Mouse (Mus musculus) heart, embryonic 13.5 days (tissue): Measurements from ENCODE around the gene Ctsw. TPM values are rescaled to one million over a fixed set of nuclear protein-coding genes. Genes with fewer than 3 reads are reported as not detected.
A peak's percentile ranks its signal among the peaks of the same experiment; 100 is the strongest.

ENCODE experiments used
- ATAC-seq: fragments of 200-750 bp; cut with Nextera tagmentation; 2 replicates; pipeline ENCODE4 v1.8.0; 2017; ENCODE audit warnings: moderate TSS enrichment; ENCODE audit not compliant: insufficient number of reproducible peaks, low FRiP score, low TSS enrichment; ENCODE audit errors: extremely low read depth
- H3K27ac ChIP-seq: fragments of 300-500 bp; sonication (generic); replicated peaks from 2 replicates; pipeline ENCODE4 v1.5.1; 2015; ENCODE audit warnings: moderate library complexity, mild to moderate bottlenecking, inconsistent platforms
- H3K27me3 ChIP-seq: fragments of 300-500 bp; sonication (generic); replicated peaks from 2 replicates; pipeline ENCODE4 v1.6.1; 2015; ENCODE audit warnings: mild to moderate bottlenecking, inconsistent platforms
- H3K36me3 ChIP-seq: fragments of 300-500 bp; sonication (generic); 2 replicates; pipeline ENCODE4 v1.6.1; 2015; ENCODE audit warnings: mild to moderate bottlenecking, inconsistent platforms
- H3K4me1 ChIP-seq: fragments of 300-500 bp; sonication (generic); 2 replicates; pipeline ENCODE4 v1.6.1; 2015; ENCODE audit warnings: inconsistent platforms
- H3K4me2 ChIP-seq: fragments of 300-500 bp; sonication (generic); 2 replicates; pipeline ENCODE4 v1.6.1; 2015; ENCODE audit warnings: inconsistent platforms, mild to moderate bottlenecking, moderate library complexity
- H3K4me3 ChIP-seq: fragments of 300-500 bp; sonication (generic); 2 replicates; pipeline ENCODE4 v1.5.1; 2015; ENCODE audit warnings: moderate library complexity, mild to moderate bottlenecking, inconsistent platforms
- H3K9ac ChIP-seq: fragments of 300-500 bp; sonication (generic); 2 replicates; pipeline ENCODE4 v1.6.1; 2015; ENCODE audit warnings: inconsistent platforms, mild to moderate bottlenecking, moderate library complexity
- H3K9me3 ChIP-seq: fragments of 300-500 bp; sonication (generic); 2 replicates; pipeline ENCODE4 v1.6.1; 2016; ENCODE audit warnings: inconsistent platforms
- WGBS: fragments of 180-500 bp; shearing (Covaris S2); methylation state at CpG from one replicate; pipeline ENCODE4 v1.1.7; 2015; ENCODE audit warnings: mixed read lengths; 5-methylcytosine and 5-hydroxymethylcytosine counted together
- polyA plus RNA-seq: library from polyadenylated mRNA; unstranded; fragments of >200 nt; fragmentation: Nextera tagmentation; extraction: Ambion mirVana; gene quantifications from 2 replicates; pipeline ENCODE4 v1.2.1, GENCODE M21; 2015

Gene Ctsw
- polyA plus RNA-seq = 0.56 and 1.7 TPM in 2 replicates

DNA sequence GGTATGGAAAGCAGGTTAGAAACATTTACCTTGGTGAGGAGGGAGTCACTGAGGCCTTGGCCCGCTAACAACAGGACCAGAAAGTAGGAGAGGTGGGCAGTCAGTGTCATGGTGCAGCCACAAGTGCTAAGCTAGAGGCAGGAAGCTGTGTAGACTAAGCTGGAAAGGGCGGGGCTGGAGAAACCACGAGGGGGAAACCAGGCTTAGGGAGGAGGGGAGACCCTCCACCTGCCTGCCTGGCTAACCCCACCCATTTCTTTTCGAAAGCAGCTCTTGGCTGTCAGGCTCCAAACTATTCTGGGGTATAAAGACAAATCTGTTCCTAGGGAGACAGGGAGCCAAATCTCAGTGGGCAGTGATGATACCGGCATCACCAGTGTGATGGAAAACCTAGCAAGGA is at the start of gene Ctsw:
Gene Ctsw, minus strand, starts transcription at position 134 of the 400 bp plus-strand sequence.
- Histone ChIP-seq H3K4me3 (no peak within 1 kb of the TSS), H3K36me3 (peaks cover 46% of the 10 kb centered on the region), H3K4me1 (peaks cover 18% of the 10 kb centered on the region), H3K27me3 (no peaks in the 10 kb centered on the region), H3K27ac (no peak within 1 kb of the TSS), H3K4me2 (no peak within 1 kb of the TSS), H3K9me3 (no peaks in the 10 kb centered on the region), H3K9ac (no peak within 1 kb of the TSS)
- ATAC-seq = no peak
- 50% methylated on average over 5 of the region's 5 CpGs for whole genome bisulfite sequencing

DNA sequence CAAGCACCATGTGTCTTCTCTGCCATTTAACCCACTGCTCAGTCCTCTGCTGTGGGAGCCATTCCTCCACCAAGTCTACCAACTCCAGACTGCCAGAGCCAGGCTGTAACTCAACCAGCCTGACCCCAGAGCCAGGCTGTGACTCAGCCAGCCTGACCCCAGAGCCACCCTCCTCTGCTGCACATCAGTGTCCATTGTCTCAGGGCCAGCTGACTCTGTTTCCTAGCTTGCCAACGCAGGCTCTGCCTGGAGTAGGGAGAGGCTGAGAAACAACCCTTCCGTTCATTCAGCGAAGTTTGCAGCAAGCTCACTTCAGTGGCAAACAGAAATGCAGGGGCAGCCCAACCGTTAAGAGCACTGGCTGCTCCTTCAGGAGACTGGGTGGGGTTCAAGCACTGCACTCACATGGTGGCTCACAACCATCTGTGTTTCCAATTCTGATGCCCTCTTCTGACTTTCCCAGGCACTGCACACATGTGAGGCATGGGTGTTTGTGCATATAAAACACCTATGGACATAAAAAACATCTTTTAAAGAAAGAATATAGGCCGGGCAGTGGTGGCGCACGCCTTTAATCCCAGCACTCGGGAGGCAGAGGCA is 48.7 kb upstream of the Ctsw start:
- no peak overlapping the region for H3K9ac ChIP-seq
- H3K4me3 ChIP-seq = no peak overlapping the region
- no peaks in the 10 kb centered on the region for H3K9me3 ChIP-seq
- no peak for ATAC-seq
- WGBS = 81% methylated on average over 8 of the region's 8 CpGs
- no peak overlapping the region for H3K4me2 ChIP-seq
- H3K36me3 ChIP-seq = no peaks in the 10 kb centered on the region
- H3K27ac ChIP-seq = no peak overlapping the region
- peaks cover 10% of the 10 kb centered on the region for H3K4me1 ChIP-seq
- H3K27me3 ChIP-seq = no peaks in the 10 kb centered on the region

DNA sequence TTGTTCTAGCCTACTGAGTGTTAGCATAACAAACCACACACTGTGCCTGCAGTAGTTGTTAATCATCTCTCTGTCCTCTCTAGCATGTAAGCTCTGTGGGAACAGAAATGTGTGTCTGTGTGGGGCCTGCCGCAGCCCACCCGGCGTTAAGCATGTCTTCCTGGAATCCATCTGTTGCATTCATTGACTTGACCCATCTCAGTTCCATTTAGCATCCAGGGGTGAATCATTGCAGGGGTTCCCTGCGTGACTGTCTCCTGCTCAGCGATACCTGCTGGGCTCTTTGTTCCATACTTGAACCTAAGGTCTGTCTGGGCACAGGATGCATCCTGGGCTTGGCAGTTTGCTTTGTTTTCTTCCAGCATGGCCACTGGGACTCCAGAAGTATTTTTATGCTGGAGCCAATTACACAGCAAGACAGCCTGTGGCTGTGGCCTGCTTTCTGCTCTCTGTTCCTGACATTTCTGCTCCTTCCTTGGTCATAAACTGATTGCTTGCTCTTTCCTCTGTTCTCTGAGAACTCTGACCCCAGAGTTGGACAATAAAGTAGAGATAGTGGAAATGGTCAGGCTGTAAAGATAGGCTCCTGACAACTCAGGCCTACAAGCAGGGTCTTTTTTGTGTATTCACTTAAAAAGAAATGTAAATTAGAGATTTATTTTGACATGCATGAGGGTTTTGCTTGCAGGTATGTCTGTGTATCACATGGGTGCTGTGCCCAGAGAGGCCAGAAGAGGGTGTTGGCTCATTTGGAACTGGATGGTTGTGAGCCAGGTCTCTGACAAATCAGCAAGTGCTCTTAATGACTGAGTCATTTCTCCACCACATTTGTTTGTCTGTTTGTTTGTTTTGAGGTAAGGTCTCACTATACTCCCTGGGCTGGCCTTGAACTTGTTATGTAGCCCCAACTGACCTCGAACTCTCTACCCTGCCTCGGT is 47.8 kb upstream of the Ctsw start:
- no peak overlapping the region for H3K4me3 ChIP-seq
- WGBS = 88% methylated on average over 7 of the region's 7 CpGs
- H3K4me2 ChIP-seq = no peak overlapping the region
- H3K4me1 ChIP-seq = peaks cover 19% of the 10 kb centered on the region
- no peaks in the 10 kb centered on the region for H3K27me3 ChIP-seq
- H3K9ac ChIP-seq = no peak overlapping the region
- H3K9me3 ChIP-seq = no peaks in the 10 kb centered on the region
- H3K36me3 ChIP-seq = no peaks in the 10 kb centered on the region
- no peak for ATAC-seq
- no peak overlapping the region for H3K27ac ChIP-seq

DNA sequence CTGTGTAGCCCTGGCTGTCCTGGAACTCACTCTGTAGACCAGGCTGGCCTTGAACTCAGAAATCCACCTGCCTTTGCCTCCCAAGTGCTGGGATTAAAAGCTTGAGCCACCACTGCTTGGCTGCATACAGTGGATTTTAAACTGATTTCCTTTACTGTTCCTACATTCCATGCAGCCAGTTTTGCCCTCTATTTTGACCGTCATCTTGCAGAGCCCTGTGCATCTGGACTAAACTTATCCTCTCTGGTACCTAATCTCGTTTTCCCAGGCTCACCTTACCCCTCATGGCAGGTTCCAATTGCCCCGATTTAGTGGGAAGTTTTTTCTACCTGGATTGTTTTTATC is 44.7 kb upstream of the Ctsw start:
- WGBS = 79% methylated on average over 3 of the region's 3 CpGs
- Histone ChIP-seq H3K4me3 (no peak overlapping the region), H3K27me3 (no peaks in the 10 kb centered on the region), H3K4me1 (peaks cover 32% of the 10 kb centered on the region), H3K36me3 (peaks cover 8% of the 10 kb centered on the region; the same call in 1 of the 2 replicates), H3K27ac (peak overlapping the region; percentile 36; the same call in 1 of the 2 replicates), H3K9ac (no peak overlapping the region), H3K4me2 (no peak overlapping the region), H3K9me3 (peaks cover 6% of the 10 kb centered on the region; the same call in 1 of the 2 replicates)
- no peak for ATAC-seq

DNA sequence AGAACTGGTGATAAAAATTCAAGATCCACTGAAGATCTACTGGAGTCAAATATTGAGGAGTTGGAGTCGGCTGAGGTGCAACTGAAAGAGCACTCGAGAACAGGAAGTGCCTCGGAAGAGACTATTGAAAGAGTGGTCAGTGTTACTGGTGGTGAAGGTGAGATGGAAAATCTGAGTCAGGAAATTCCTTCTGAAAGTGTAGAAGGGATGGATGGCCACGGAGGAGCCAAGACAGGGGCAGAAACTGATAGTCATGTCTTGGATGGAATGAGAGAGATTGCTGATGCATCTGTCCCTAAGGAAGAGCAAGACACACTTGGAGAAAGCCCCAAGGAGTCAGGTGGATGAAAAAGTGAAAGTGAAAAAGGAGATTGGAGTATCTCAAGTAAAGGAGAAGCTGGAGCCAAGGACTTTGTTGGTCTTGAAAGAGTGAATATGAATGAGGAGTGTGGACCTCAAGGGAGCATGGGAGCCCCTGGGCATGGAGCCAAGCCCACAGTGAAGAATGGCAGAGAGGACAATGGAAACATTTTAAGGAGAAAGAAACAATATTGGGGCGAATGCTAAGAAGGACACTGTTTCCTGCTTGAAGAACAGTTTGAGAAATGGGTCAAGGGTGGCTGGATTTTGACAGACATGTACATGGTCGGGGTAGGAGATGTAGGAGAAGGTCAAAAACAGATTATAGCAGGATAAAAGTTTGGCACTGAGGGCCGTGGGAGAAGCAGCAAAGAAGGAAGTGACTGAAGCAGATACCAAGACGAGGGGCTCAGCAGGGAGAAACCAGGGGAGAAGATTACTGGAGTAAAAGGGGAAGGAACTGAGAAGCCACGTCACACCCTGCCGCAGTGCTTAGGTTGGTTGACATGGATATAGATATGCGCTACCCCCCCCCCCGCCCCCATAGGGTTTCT is 44.0 kb upstream of the Ctsw start:
- Histone ChIP-seq H3K4me3 (peak overlapping the region; percentile 5; the same call in 1 of the 2 replicates), H3K27ac (peak overlapping the region; percentile 36), H3K4me2 (peak overlapping the region; percentile 80), H3K36me3 (peaks cover 8% of the 10 kb centered on the region; the same call in 1 of the 2 replicates), H3K9me3 (peaks cover 6% of the 10 kb centered on the region; the same call in 1 of the 2 replicates), H3K27me3 (no peaks in the 10 kb centered on the region), H3K4me1 (peaks cover 32% of the 10 kb centered on the region), H3K9ac (no peak overlapping the region)
- WGBS = 69% methylated on average over 12 of the region's 12 CpGs
- ATAC-seq = no peak

DNA sequence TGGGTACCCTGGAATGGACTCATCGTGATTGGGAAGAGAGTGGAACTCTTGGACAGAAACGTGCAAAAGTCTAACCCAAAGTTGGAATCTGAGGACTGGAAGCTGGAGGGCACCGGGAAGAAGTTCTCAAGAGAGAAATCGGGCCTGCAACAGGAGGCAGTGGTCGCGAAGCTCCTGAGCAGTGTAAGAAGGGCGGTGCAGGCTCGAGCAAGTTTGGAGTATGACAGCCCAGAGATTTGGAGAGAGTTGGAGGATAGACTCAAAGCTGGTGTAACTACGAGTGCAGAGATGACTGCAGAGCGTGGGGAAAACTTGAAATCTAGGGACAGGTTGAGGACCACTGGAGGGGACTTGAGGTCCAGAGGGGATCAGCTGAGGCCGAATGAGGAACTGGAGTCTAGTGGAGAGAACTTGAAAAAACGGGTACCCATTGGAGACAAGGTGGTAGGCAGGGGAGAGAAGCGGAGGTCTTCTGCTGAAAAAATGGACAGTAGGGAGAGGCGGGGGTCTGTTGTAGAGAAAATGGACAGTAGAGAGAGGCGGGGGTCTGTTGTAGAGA is 42.8 kb upstream of the Ctsw start:
- Histone ChIP-seq H3K27me3 (no peaks in the 10 kb centered on the region), H3K4me3 (peak overlapping the region; percentile 62), H3K9ac (peak overlapping the region; percentile 83), H3K9me3 (peaks cover 6% of the 10 kb centered on the region; the same call in 1 of the 2 replicates), H3K36me3 (peaks cover 8% of the 10 kb centered on the region; the same call in 1 of the 2 replicates), H3K27ac (peak overlapping the region; percentile 57), H3K4me2 (peak overlapping the region; percentile 80), H3K4me1 (peaks cover 32% of the 10 kb centered on the region)
- no peak for ATAC-seq
- 46% methylated on average over 15 of the region's 15 CpGs for WGBS

DNA sequence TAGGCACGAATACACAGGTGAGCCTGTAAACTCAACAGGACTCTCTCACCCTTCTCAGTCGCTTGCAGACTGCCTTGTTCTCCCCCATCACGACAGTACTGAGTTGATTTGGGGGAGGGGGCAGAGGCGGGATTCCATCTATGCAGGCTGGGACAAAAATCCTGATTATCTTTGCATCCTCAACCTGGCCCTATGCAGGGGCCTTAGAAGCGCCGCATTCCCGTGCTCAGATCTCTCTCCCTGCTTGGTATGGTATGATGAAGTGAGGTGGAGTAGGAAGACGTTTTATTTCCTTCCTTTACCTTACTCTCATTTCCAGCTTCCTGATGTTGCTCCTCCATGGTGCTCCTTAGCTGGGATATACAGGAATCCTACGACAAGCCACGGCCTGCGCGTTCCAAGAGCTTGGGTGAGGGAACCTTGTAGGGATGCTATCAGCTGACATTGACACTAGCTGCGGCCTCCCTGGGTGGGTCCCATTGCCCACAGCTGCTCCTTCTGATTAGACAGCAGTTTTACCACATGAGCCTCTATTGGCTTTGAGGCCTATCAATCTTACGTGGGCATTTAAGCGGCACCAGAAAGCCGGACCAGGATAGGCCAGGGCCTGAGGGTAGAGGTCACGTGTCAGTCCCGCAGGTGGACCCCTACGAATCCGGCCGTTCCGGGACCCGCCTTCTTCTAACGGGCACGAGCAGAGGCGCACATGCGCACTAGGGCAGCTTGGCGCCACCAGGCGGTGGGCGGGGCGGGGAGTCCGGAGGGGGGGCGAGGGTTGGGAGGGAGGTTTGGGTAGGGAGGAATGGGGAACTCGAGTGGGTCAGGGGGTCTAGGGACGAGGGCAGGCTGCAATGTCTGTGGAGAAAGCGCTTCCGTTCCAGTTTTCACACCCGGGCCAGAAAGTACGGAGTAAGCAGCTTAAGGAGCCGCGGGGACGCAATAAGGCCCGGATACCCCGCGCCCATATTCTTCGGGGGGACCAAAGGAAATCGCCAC is 42.0 kb upstream of the Ctsw start, which contains the start of gene Snx32:
Gene Snx32, minus strand, starts transcription at position 508 of the 996 bp plus-strand sequence.
- H3K27ac ChIP-seq = peak within 1 kb of the TSS; percentile 66
- ATAC-seq = peak; percentile 99
- H3K9ac ChIP-seq = peak within 1 kb of the TSS; percentile 83
- WGBS = 3% methylated on average over 47 of the region's 47 CpGs
- peaks cover 32% of the 10 kb centered on the region for H3K4me1 ChIP-seq
- peak within 1 kb of the TSS; percentile 62 for H3K4me3 ChIP-seq
- H3K36me3 ChIP-seq = peaks cover 8% of the 10 kb centered on the region; the same call in 1 of the 2 replicates
- peak within 1 kb of the TSS; percentile 80 for H3K4me2 ChIP-seq
- peaks cover 6% of the 10 kb centered on the region; the same call in 1 of the 2 replicates for H3K9me3 ChIP-seq
- H3K27me3 ChIP-seq = no peaks in the 10 kb centered on the region

DNA sequence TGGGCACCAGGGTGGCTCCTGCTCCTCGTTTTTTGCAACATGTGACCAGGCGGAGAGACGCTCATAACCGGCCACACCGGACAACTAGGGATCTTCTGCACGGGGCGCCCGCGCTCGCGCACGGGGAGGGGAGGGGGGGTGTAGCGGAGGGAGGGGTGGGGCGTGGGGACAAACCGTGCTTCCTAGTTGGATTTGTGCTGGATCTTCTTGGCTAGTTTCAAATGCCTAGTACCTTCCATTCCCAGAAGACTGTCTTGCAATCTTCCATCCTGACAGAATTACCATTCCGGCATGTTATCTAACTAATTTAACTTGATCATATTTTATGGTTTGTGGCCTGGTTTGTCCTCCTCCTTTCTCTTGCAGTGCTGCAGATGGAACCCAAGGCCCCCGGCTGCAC is 35.4 kb upstream of the Ctsw start, which contains the start of gene 1700020D05Rik:
Gene 1700020D05Rik, minus strand, starts transcription at position 101 of the 400 bp plus-strand sequence.
- ATAC-seq = no peak
- Histone ChIP-seq H3K9ac (no peak within 1 kb of the TSS), H3K4me2 (no peak within 1 kb of the TSS), H3K27ac (no peak within 1 kb of the TSS), H3K4me3 (no peak within 1 kb of the TSS), H3K9me3 (peaks cover 4% of the 10 kb centered on the region; the same call in 1 of the 2 replicates), H3K27me3 (no peaks in the 10 kb centered on the region), H3K36me3 (peaks cover 26% of the 10 kb centered on the region), H3K4me1 (no peaks in the 10 kb centered on the region)
- 54% methylated on average over 17 of the region's 17 CpGs for WGBS

DNA sequence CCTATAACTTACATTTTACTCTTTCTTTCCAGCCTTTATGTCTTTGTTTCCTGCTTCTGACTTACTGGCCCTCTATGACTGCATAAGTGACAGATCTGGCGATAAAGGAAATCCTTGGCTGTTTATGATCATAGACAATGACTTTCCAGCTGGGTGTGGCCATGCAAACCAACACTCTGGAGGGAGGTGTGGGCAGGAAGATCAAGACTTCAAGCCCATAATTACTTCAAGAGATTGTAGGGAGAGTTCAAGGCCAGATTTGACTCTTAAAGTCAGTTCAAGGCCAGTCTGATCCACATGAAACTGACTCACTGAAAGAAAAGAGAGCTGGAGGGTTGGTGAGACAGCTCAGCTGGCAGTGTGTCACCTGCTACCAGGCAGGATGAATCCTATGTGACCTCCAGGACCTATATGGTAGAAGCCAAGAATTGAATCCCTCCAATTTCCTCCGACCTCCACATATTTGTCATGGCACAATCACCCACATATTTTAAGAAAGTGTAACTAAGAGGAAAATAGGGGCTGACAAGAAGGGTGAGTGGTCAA is 32.1 kb upstream of the Ctsw start:
- Histone ChIP-seq H3K36me3 (peaks cover 55% of the 10 kb centered on the region), H3K9ac (no peak overlapping the region), H3K9me3 (no peaks in the 10 kb centered on the region), H3K27ac (no peak overlapping the region), H3K4me3 (no peak overlapping the region), H3K27me3 (no peaks in the 10 kb centered on the region), H3K4me2 (no peak overlapping the region), H3K4me1 (no peaks in the 10 kb centered on the region)
- no peak for ATAC-seq
- WGBS = 81% methylated on average over 2 of the region's 2 CpGs
